Mouse (Mus musculus): Measurements from ENCODE around the gene H2-Ab1. TPM values are rescaled to one million over a fixed set of nuclear protein-coding genes. Genes with fewer than 3 reads are reported as not detected.
"Not testable (repeated sequence)": the region's sequence is repeated elsewhere in the genome, so short reads cannot be mapped to it uniquely, and the experiment has no call there.

H2-Ab1 gene
- polyA plus RNA-seq, 1 experiment from 2014 or later = 2.8 TPM

- H3K27ac ChIP-seq = no peak overlapping the region
- no peaks in the 10 kb centered on the region for H3K4me1 ChIP-seq (replicated peaks)
- no peak overlapping the region for H3K4me2 ChIP-seq
- H3K9me3 ChIP-seq = 0 out of 2 replicates have a peak, but pooled peaks cover 8% of the 10 kb centered on the region
- peaks cover 28% of the 10 kb centered on the region for H3K27me3 ChIP-seq
- no peaks in the 10 kb centered on the region for H3K36me3 ChIP-seq
- H3K4me3 ChIP-seq (replicated peaks) = no peak overlapping the region
- no peak overlapping the region for H3K9ac ChIP-seq (replicated peaks)
- ATAC-seq (ENCODE audit: insufficient number of reproducible peaks, insufficient read depth, low FRiP score, low TSS enrichment, low read depth) = no peak
- 88% methylated on average over 11 of the region's 11 CpGs for WGBS
Observed at GRCm38 (mm10) chr17:34218675-34219074, 38.8 kb upstream of the H2-Ab1 start.

- WGBS = 91% methylated on average over 9 of the region's 11 CpGs
- not testable (repeated sequence) for H3K4me1 ChIP-seq (replicated peaks); H3K36me3 ChIP-seq; H3K4me3 ChIP-seq (replicated peaks); H3K4me2 ChIP-seq; H3K9me3 ChIP-seq; H3K9ac ChIP-seq (replicated peaks); ATAC-seq (ENCODE audit: insufficient number of reproducible peaks, insufficient read depth, low FRiP score, low TSS enrichment, low read depth); H3K27ac ChIP-seq
- peaks cover 24% of the 10 kb centered on the region for H3K27me3 ChIP-seq
Observed at GRCm38 (mm10) chr17:34219096-34219495, 38.4 kb upstream of the H2-Ab1 start.

GRCm38 (mm10) chr17:34219801-34220200 lies 37.7 kb upstream of the H2-Ab1 start:
- H3K4me3 ChIP-seq (replicated peaks); H3K4me1 ChIP-seq (replicated peaks); H3K27ac ChIP-seq; H3K9ac ChIP-seq (replicated peaks); ATAC-seq (ENCODE audit: insufficient number of reproducible peaks, insufficient read depth, low FRiP score, low TSS enrichment, low read depth); H3K4me2 ChIP-seq; H3K36me3 ChIP-seq: not testable (repeated sequence)
- WGBS = 95% methylated on average over 6 of the region's 7 CpGs
- Histone ChIP-seq H3K27me3 (peaks cover 17% of the 10 kb centered on the region), H3K9me3 (peaks cover 16% of the 10 kb centered on the region)

- peaks cover 11% of the 10 kb centered on the region for H3K27me3 ChIP-seq
- 96% methylated on average over 7 of the region's 16 CpGs for WGBS
- peaks cover 17% of the 10 kb centered on the region for H3K9me3 ChIP-seq
- not testable (repeated sequence) for ATAC-seq (ENCODE audit: insufficient number of reproducible peaks, insufficient read depth, low FRiP score, low TSS enrichment, low read depth); H3K4me2 ChIP-seq; H3K9ac ChIP-seq (replicated peaks); H3K36me3 ChIP-seq; H3K4me3 ChIP-seq (replicated peaks); H3K27ac ChIP-seq; H3K4me1 ChIP-seq (replicated peaks)
Observed at GRCm38 (mm10) chr17:34220401-34220800, 37.1 kb upstream of the H2-Ab1 start.

GRCm38 (mm10) chr17:34224816-34225215 lies 32.7 kb upstream of the H2-Ab1 start:
- no peak overlapping the region for H3K9ac ChIP-seq (replicated peaks)
- WGBS = 94% methylated on average over 3 of the region's 3 CpGs
- H3K9me3 ChIP-seq = peaks cover 9% of the 10 kb centered on the region
- no peak for ATAC-seq (ENCODE audit: insufficient number of reproducible peaks, insufficient read depth, low FRiP score, low TSS enrichment, low read depth)
- no peaks in the 10 kb centered on the region for H3K4me1 ChIP-seq (replicated peaks)
- H3K27me3 ChIP-seq = no peaks in the 10 kb centered on the region
- no peak overlapping the region for H3K4me3 ChIP-seq (replicated peaks)
- no peaks in the 10 kb centered on the region for H3K36me3 ChIP-seq
- no peak overlapping the region for H3K4me2 ChIP-seq
- H3K27ac ChIP-seq = no peak overlapping the region

- Histone ChIP-seq H3K9me3 (peaks cover 9% of the 10 kb centered on the region), H3K9ac (replicated peaks) (no peak overlapping the region), H3K4me2 (no peak overlapping the region), H3K4me3 (replicated peaks) (no peak overlapping the region), H3K36me3 (no peaks in the 10 kb centered on the region), H3K27me3 (no peaks in the 10 kb centered on the region), H3K27ac (no peak overlapping the region), H3K4me1 (replicated peaks) (no peaks in the 10 kb centered on the region)
- no peak for ATAC-seq (ENCODE audit: insufficient number of reproducible peaks, insufficient read depth, low FRiP score, low TSS enrichment, low read depth)
- 98% methylated on average over 8 of the region's 8 CpGs for WGBS
Observed at GRCm38 (mm10) chr17:34225426-34225825, 32.1 kb upstream of the H2-Ab1 start.

GRCm38 (mm10) chr17:34225911-34226310 lies 31.6 kb upstream of the H2-Ab1 start:
- not testable (repeated sequence) for H3K4me1 ChIP-seq (replicated peaks); H3K4me3 ChIP-seq (replicated peaks); H3K4me2 ChIP-seq; H3K9ac ChIP-seq (replicated peaks); ATAC-seq (ENCODE audit: insufficient number of reproducible peaks, insufficient read depth, low FRiP score, low TSS enrichment, low read depth); H3K27ac ChIP-seq; H3K36me3 ChIP-seq; H3K9me3 ChIP-seq; H3K27me3 ChIP-seq
- over 99% methylated on average over 15 of the region's 23 CpGs for WGBS

- ATAC-seq (ENCODE audit: insufficient number of reproducible peaks, insufficient read depth, low FRiP score, low TSS enrichment, low read depth); H3K27me3 ChIP-seq; H3K4me3 ChIP-seq (replicated peaks); H3K4me2 ChIP-seq; H3K9ac ChIP-seq (replicated peaks); H3K36me3 ChIP-seq; H3K27ac ChIP-seq; H3K4me1 ChIP-seq (replicated peaks); H3K9me3 ChIP-seq: not testable (repeated sequence)
- WGBS = 94% methylated on average over 9 of the region's 9 CpGs
Observed at GRCm38 (mm10) chr17:34230971-34231370, 26.5 kb upstream of the H2-Ab1 start.

GRCm38 (mm10) chr17:34232021-34232420 lies 25.5 kb upstream of the H2-Ab1 start:
- H3K9ac ChIP-seq (replicated peaks); H3K4me1 ChIP-seq (replicated peaks); ATAC-seq (ENCODE audit: insufficient number of reproducible peaks, insufficient read depth, low FRiP score, low TSS enrichment, low read depth); H3K27ac ChIP-seq; H3K4me2 ChIP-seq; H3K9me3 ChIP-seq; H3K27me3 ChIP-seq; H3K4me3 ChIP-seq (replicated peaks); H3K36me3 ChIP-seq: not testable (repeated sequence)
- WGBS = 91% methylated on average over 5 of the region's 7 CpGs

- Histone ChIP-seq H3K4me2 (no peak overlapping the region), H3K4me3 (replicated peaks) (no peak overlapping the region), H3K9ac (replicated peaks) (no peak overlapping the region), H3K9me3 (no peaks in the 10 kb centered on the region), H3K36me3 (no peaks in the 10 kb centered on the region), H3K27me3 (no peaks in the 10 kb centered on the region), H3K27ac (no peak overlapping the region), H3K4me1 (replicated peaks) (no peaks in the 10 kb centered on the region)
- WGBS = 52% methylated on average over 9 of the region's 9 CpGs
- ATAC-seq (ENCODE audit: insufficient number of reproducible peaks, insufficient read depth, low FRiP score, low TSS enrichment, low read depth) = no peak
Observed at GRCm38 (mm10) chr17:34234926-34235325, 22.6 kb upstream of the H2-Ab1 start.

- H3K9me3 ChIP-seq = no peaks in the 10 kb centered on the region
Observed at GRCm38 (mm10) chr17:34236691-34237090, 20.8 kb upstream of the H2-Ab1 start.

GRCm38 (mm10) chr17:34237741-34238140 lies 19.7 kb upstream of the H2-Ab1 start:
- no peak overlapping the region for H3K27ac ChIP-seq
- H3K27me3 ChIP-seq = no peaks in the 10 kb centered on the region; the same call in 1 of the 2 replicates
- 81% methylated on average over 3 of the region's 3 CpGs for WGBS
- no peak overlapping the region for H3K4me2 ChIP-seq
- H3K4me1 ChIP-seq (replicated peaks) = no peaks in the 10 kb centered on the region
- no peak overlapping the region for H3K4me3 ChIP-seq (replicated peaks)
- H3K36me3 ChIP-seq = no peaks in the 10 kb centered on the region
- ATAC-seq (ENCODE audit: insufficient number of reproducible peaks, insufficient read depth, low FRiP score, low TSS enrichment, low read depth) = no peak
- no peaks in the 10 kb centered on the region for H3K9me3 ChIP-seq
- no peak overlapping the region for H3K9ac ChIP-seq (replicated peaks)

More at GRCm38 (mm10) chr17:34236691-34237090, 20.8 kb upstream of the H2-Ab1 start:
- 85% methylated on average over 5 of the region's 5 CpGs for WGBS
- Histone ChIP-seq H3K4me2 (no peak overlapping the region), H3K27ac (no peak overlapping the region), H3K27me3 (no peaks in the 10 kb centered on the region), H3K4me1 (replicated peaks) (no peaks in the 10 kb centered on the region), H3K4me3 (replicated peaks) (no peak overlapping the region), H3K36me3 (no peaks in the 10 kb centered on the region), H3K9ac (replicated peaks) (no peak overlapping the region)
- no peak for ATAC-seq (ENCODE audit: insufficient number of reproducible peaks, insufficient read depth, low FRiP score, low TSS enrichment, low read depth)
